Mouse (Mus musculus) forebrain, embryonic 11.5 days (tissue): ENCODE results near the gene Gif. TPM values are rescaled to one million over a fixed set of nuclear protein-coding genes. Genes with fewer than 3 reads are reported as not detected.

Experiments
- ATAC-seq: fragments of 200-750 bp; cut with Nextera tagmentation; replicated peaks from 2 replicates; pipeline ENCODE4 v1.8.0; 2017; ENCODE audit warnings: moderate TSS enrichment; ENCODE audit not compliant: low FRiP score
- DNase-seq: peaks from one replicate; pipeline ENCODE4 v3.0.0-alpha.2; 2017; ENCODE audit warnings: low spot score
- H3K27ac ChIP-seq: fragments of 300-500 bp; sonication (generic); 2 replicates; pipeline ENCODE4 v1.5.1; 2014; ENCODE audit warnings: low read depth, low read length
- H3K27me3 ChIP-seq: fragments of 300-500 bp; sonication (generic); 2 replicates; pipeline ENCODE4 v1.6.1; 2014; ENCODE audit warnings: mild to moderate bottlenecking, low read length, mixed read lengths; ENCODE audit not compliant: control insufficient read depth, insufficient read depth
- H3K36me3 ChIP-seq: fragments of 300-500 bp; sonication (generic); 2 replicates; pipeline ENCODE4 v1.6.1; 2014; ENCODE audit warnings: mild to moderate bottlenecking, low read length, moderate library complexity, mixed read lengths; ENCODE audit not compliant: control insufficient read depth, insufficient read depth
- H3K4me1 ChIP-seq: fragments of 300-500 bp; sonication (generic); replicated peaks from 2 replicates; pipeline ENCODE4 v1.6.1; 2014; ENCODE audit warnings: low read length, mixed read lengths; ENCODE audit not compliant: control insufficient read depth, insufficient read depth
- H3K4me2 ChIP-seq: fragments of 300-500 bp; sonication (generic); 2 replicates; pipeline ENCODE4 v1.6.1; 2014; ENCODE audit warnings: low read depth, mild to moderate bottlenecking, low read length, moderate library complexity, mixed read lengths; ENCODE audit not compliant: severe bottlenecking
- H3K4me3 ChIP-seq: fragments of 300-500 bp; sonication (generic); 2 replicates; pipeline ENCODE4 v1.5.1; 2014; ENCODE audit warnings: low read depth, low read length
- H3K9ac ChIP-seq: fragments of 300-500 bp; sonication (generic); 2 replicates; pipeline ENCODE4 v1.6.1; 2014; ENCODE audit warnings: low read length
- H3K9me3 ChIP-seq: fragments of 300-500 bp; sonication (generic); 2 replicates; pipeline ENCODE4 v1.6.1; 2016; ENCODE audit warnings: low read length, mixed read lengths; ENCODE audit not compliant: control insufficient read depth
- WGBS: fragments of 180-500 bp; shearing (Covaris S2); extraction: QIAGEN DNeasy Blood & Tissue Kit; methylation state at CpG from one replicate; pipeline ENCODE4 v1.1.7; 2014; 5-methylcytosine and 5-hydroxymethylcytosine counted together
- polyA plus RNA-seq: library from polyadenylated mRNA; unstranded; fragments of >200 nt; fragmentation: Nextera tagmentation; extraction: Ambion mirVana; gene quantifications from 2 replicates; pipeline ENCODE4 v1.2.1, GENCODE M21; 2014

Gene Gif
- polyA plus RNA-seq, 1 experiment from 2014 or later = not detected

DNA sequence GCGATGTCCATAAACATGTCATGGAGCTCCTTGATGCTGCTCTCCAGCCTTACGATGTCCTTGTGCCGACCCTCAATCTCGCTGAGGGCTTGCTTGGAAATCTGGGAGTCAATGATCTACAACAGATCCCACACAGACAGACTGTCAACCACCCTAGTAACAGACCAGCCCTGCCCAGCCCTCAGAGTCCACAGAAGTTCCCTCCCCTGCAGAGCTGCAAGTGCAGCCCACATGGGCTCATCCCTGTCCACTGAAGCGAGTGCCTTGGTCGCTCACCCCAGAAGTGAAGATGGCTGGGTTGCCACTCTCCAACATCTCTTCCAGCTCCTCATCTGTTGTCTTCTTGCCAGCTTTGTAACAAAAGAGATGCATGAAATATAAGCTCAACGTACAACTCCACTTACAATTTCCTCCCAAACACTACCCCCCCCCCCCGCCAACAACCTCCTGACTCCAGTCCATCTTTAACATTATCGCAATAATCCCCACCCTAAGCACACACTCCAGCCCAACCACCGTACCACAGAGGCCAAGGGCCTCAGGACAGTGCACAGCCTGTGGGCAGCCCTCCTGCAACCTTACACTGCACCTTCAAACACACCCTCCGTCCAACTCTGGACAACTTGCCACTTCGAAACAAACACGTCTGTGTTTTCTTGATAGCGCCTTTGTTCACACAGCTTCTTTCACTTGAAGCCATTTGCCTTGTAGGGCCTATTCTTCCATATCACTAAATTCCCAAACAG lies 38.2 kb downstream of the Gif start:
- 92% methylated on average over 14 of the region's 14 CpGs for WGBS
- no peak overlapping the region for H3K4me3 ChIP-seq
- DNase-seq (no peak), ATAC-seq (no peak)
- no peaks in the 10 kb centered on the region for H3K4me1 ChIP-seq
- H3K4me2 ChIP-seq = no peak overlapping the region
- H3K9ac ChIP-seq = no peak overlapping the region
- H3K36me3 ChIP-seq = no peaks in the 10 kb centered on the region
- no peak overlapping the region for H3K27ac ChIP-seq
- no peaks in the 10 kb centered on the region for H3K9me3 ChIP-seq
- H3K27me3 ChIP-seq = no peaks in the 10 kb centered on the region

DNA sequence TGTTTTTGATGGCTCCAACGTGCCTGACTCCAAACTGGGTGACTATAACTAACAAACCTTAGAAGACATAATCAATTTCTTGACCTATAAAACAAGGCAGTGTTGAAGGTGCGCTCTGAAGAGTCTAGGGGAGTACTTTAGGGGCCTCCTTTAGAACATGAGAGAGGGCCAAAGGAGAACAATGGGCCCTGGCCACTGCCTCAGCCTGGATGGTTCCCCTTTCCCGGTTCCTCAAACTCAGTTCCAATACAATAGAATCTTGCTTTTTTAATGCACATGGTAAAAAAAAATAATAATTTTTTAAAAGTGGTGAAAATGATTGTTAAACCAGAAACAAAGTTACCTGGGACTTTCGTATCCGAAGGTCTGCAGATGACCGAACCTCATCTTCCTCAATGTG lies 40.5 kb downstream of the Gif start:
- Histone ChIP-seq H3K4me3 (no peak overlapping the region), H3K4me2 (no peak overlapping the region), H3K27me3 (no peaks in the 10 kb centered on the region), H3K9me3 (no peaks in the 10 kb centered on the region), H3K9ac (no peak overlapping the region), H3K27ac (no peak overlapping the region), H3K4me1 (no peaks in the 10 kb centered on the region), H3K36me3 (no peaks in the 10 kb centered on the region)
- DNase-seq (no peak), ATAC-seq (no peak)
- WGBS = 93% methylated on average over 6 of the region's 6 CpGs

DNA sequence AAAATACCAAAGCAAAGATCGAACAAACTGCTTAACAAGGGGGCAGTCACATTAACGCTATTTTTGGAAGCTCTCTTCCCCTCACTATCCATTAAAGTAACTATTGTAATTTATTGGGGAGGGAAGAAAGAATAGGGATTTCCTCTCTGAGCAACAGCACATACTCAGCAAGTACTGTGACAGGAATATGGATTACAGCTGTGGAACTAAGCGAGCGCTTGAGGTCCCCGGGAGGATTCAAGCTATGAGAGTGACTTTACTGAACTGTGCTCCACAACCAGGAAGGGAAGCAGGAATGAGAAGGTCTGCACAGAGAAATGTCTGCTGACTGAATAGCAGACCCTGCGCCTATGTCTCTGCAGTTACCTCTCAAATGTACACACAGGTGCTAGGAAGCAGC lies 41.5 kb downstream of the Gif start:
- Histone ChIP-seq H3K27ac (no peak overlapping the region), H3K4me1 (no peaks in the 10 kb centered on the region), H3K4me3 (no peak overlapping the region), H3K4me2 (no peak overlapping the region), H3K9me3 (no peaks in the 10 kb centered on the region), H3K36me3 (no peaks in the 10 kb centered on the region), H3K9ac (no peak overlapping the region), H3K27me3 (no peaks in the 10 kb centered on the region)
- ATAC-seq (no peak), DNase-seq (no peak)
- WGBS = 93% methylated on average over 6 of the region's 6 CpGs

DNA sequence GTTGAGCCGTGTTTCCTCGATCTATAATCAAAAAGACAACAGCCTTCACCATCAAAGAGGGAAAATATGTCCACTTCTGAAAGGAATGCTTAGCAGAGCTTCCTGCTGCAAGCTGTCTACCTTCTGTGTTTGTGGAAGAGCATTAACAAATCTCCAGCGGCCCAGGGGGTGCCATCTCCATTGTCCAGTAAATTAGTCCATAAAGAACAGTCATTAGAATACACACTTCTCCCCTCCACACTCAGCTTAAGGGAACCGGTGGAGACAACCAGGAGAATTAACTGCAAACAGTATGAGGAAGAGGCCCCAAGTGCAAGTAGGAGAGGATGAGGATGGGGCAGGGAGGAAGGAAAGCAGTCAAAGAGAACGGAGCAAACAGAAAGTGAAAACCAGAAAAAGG lies 44.5 kb downstream of the Gif start:
- Histone ChIP-seq H3K27ac (no peak overlapping the region), H3K27me3 (no peaks in the 10 kb centered on the region), H3K9me3 (no peaks in the 10 kb centered on the region), H3K9ac (no peak overlapping the region), H3K4me2 (no peak overlapping the region), H3K4me3 (no peak overlapping the region), H3K4me1 (no peaks in the 10 kb centered on the region), H3K36me3 (no peaks in the 10 kb centered on the region)
- DNase-seq (no peak), ATAC-seq (no peak)
- WGBS = 74% methylated on average over 5 of the region's 5 CpGs

DNA sequence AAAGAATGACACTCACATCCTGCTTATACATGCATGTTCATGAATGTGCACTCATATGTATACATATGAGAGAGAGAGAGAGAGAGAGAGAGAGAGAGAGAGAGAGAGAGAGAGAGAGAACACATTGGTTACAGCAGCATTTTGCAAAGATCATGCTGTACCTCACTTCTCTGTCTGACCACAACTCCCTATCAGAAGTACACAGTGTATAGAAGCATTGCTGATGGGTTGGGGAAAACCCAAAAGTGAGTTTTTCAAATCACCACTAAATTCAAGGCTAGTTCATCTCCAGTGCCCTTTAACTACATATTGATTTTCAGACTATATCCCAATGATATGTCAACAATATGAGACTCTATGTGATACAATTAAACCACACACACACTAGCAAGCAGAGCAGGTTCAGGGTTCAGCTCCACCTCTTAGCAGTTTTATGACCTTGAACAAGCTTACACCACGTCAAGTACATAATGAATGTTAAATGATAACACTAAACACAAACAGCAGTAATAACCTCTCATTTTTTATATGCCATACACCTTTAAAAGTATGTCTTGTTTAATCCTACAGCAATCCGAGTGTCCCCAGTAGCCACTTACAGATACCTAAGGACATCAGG lies 46.5 kb downstream of the Gif start:
- DNase-seq (no peak), ATAC-seq (no peak)
- Histone ChIP-seq H3K4me1 (no peaks in the 10 kb centered on the region), H3K9ac (no peak overlapping the region), H3K9me3 (no peaks in the 10 kb centered on the region), H3K27ac (no peak overlapping the region), H3K4me2 (no peak overlapping the region), H3K36me3 (no peaks in the 10 kb centered on the region), H3K4me3 (no peak overlapping the region), H3K27me3 (no peaks in the 10 kb centered on the region)
- WGBS = 93% methylated on average over 2 of the region's 2 CpGs

DNA sequence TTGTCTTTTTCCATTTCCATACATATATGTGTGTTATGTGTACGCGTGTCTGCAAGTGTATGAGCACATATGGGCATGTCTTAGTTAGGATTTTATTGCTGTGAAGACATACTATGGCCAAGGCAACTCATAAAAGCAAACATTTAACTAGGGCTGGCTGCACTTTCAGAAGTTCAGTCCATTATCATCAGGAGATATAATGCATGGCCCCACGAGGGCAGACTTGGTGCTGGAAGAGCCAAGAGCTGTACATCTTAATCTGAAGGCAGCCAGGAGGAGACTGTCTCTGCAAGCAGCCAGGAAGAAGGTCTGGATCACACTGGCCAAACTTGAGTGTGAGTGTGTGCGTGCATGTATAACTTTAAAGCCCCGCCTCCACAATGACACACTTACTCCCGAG lies 47.1 kb downstream of the Gif start:
- no peak overlapping the region for H3K4me3 ChIP-seq
- H3K36me3 ChIP-seq = no peaks in the 10 kb centered on the region
- ATAC-seq (no peak), DNase-seq (no peak)
- 87% methylated on average over 6 of the region's 6 CpGs for WGBS
- no peak overlapping the region for H3K4me2 ChIP-seq
- H3K27ac ChIP-seq = no peak overlapping the region
- no peak overlapping the region for H3K9ac ChIP-seq
- H3K4me1 ChIP-seq = no peaks in the 10 kb centered on the region
- H3K9me3 ChIP-seq = no peaks in the 10 kb centered on the region
- no peaks in the 10 kb centered on the region for H3K27me3 ChIP-seq

DNA sequence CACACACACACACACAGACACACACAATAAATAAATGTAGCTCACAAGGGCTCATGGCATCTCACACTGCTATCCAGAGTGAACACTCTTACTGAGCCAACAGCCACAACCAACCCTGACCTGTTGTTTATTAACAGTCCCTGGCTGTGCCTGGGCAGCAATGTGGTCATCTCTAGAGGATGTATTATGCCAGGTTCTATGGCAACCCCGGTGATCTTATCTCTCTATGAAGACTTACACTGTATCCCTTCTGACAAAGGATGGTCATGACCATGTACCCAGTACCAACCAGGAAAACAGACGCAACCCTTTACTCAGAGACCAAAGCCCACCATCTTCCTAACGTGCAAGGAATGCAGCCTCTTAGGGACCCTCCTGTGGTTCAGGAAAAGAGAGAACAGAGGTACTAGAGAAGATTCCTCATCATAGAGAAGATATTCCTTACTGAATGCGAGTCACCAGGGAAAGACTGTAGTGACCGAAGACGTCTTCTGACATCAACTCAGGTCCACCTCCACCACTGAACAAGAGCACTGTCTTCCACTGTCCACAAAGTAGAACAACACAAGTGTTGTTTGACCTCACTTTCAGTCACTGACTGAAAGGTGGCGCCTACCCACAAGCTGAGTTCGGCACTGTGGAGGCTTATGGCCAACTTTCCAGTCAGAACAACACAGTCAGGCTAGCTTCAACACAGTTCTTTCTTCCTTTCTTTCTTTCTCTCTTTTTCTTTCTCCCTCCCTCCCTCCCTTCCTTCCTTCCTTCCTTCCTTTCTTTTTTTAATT lies 53.4 kb downstream of the Gif start:
- H3K36me3 ChIP-seq = no peaks in the 10 kb centered on the region
- ATAC-seq (no peak), DNase-seq (no peak)
- H3K9ac ChIP-seq = no peak overlapping the region
- no peak overlapping the region for H3K27ac ChIP-seq
- no peaks in the 10 kb centered on the region for H3K4me1 ChIP-seq
- H3K9me3 ChIP-seq = no peaks in the 10 kb centered on the region
- H3K4me3 ChIP-seq = no peak overlapping the region
- 82% methylated on average over 8 of the region's 8 CpGs for WGBS
- no peak overlapping the region for H3K4me2 ChIP-seq
- H3K27me3 ChIP-seq = no peaks in the 10 kb centered on the region

DNA sequence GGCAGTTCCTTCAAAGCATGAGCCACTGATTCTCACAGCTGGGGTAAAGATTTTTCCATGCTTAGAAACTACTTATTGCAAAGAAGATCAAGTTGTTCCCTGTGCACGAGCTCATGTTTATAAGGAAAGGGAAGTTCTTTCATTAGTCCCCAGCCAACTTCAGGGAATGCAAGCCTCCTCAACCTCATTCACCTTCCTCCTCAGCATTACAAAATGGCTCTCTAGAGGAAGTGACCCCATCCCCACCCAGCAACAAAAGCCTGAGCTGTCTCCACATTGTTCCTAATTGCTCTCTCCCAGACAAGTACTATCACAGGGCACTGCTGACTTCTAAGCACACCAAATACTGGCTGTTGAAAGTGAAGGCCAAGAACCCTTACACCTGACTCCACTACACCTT lies 57.1 kb downstream of the Gif start:
- Histone ChIP-seq H3K27ac (no peak overlapping the region), H3K4me3 (no peak overlapping the region), H3K9me3 (no peaks in the 10 kb centered on the region), H3K36me3 (no peaks in the 10 kb centered on the region), H3K4me1 (no peaks in the 10 kb centered on the region), H3K9ac (no peak overlapping the region), H3K27me3 (no peaks in the 10 kb centered on the region), H3K4me2 (no peak overlapping the region)
- ATAC-seq (no peak), DNase-seq (no peak)
- 76% methylated on average over 1 of the region's 1 CpGs for WGBS
